Mouse (Mus musculus): Measurements from ENCODE around the gene Osm. TPM values are rescaled to one million over a fixed set of nuclear protein-coding genes. Genes with fewer than 3 reads are reported as not detected.

Osm gene
- polyA plus RNA-seq, 1 experiment from 2014 or later = not detected

GRCm38 (mm10) chr11:4258657-4259082 lies 22.4 kb downstream of the Osm start:
- WGBS = under 1% methylated on average over 7 of the region's 7 CpGs
- no peak overlapping the region for H3K4me3 ChIP-seq (ENCODE audit: low read length)
- peak; percentile 55 for ATAC-seq (ENCODE audit: low FRiP score, low TSS enrichment)

GRCm38 (mm10) chr11:4260463-4261187 lies 24.4 kb downstream of the Osm start:
- Histone ChIP-seq H3K36me3 (ENCODE audit: control insufficient read depth, insufficient read depth, low read length) (no peaks in the 10 kb centered on the region), H3K4me2 (replicated peaks; ENCODE audit: low read depth, low read length) (no peak overlapping the region), H3K9me3 (ENCODE audit: control insufficient read depth, low read length) (no peaks in the 10 kb centered on the region), H3K27ac (ENCODE audit: low read depth, low read length) (no peak overlapping the region), H3K27me3 (ENCODE audit: control insufficient read depth, insufficient read depth, low read length) (peaks cover 6% of the 10 kb centered on the region; the same call in 1 of the 2 replicates), H3K4me1 (ENCODE audit: control insufficient read depth, insufficient read depth, low read length) (peaks cover 37% of the 10 kb centered on the region), H3K4me3 (ENCODE audit: low read length) (no peak overlapping the region), H3K9ac (ENCODE audit: low read depth, low read length) (no peak overlapping the region)
- ATAC-seq (ENCODE audit: low FRiP score, low TSS enrichment) = no peak
- WGBS = 39% methylated on average over 14 of the region's 14 CpGs

More at GRCm38 (mm10) chr11:4258657-4259082, 22.4 kb downstream of the Osm start:
- Histone ChIP-seq H3K4me1 (ENCODE audit: control insufficient read depth, insufficient read depth, low read length) (peaks cover 30% of the 10 kb centered on the region), H3K27ac (ENCODE audit: low read depth, low read length) (no peak overlapping the region), H3K27me3 (ENCODE audit: control insufficient read depth, insufficient read depth, low read length) (no peaks in the 10 kb centered on the region), H3K9me3 (ENCODE audit: control insufficient read depth, low read length) (no peaks in the 10 kb centered on the region), H3K4me2 (replicated peaks; ENCODE audit: low read depth, low read length) (peak overlapping the region; percentile 25), H3K36me3 (ENCODE audit: control insufficient read depth, insufficient read depth, low read length) (no peaks in the 10 kb centered on the region), H3K9ac (ENCODE audit: low read depth, low read length) (no peak overlapping the region)

- Histone ChIP-seq H3K27ac (ENCODE audit: low read depth, low read length) (no peak overlapping the region), H3K4me1 (ENCODE audit: control insufficient read depth, insufficient read depth, low read length) (peaks cover 37% of the 10 kb centered on the region)
These were observed 24.9 kb downstream of the Osm start for GRCm38 (mm10) chr11:4261188-4261494.

GRCm38 (mm10) chr11:4261969-4262368 lies 25.7 kb downstream of the Osm start:
- H3K9me3 ChIP-seq (ENCODE audit: control insufficient read depth, low read length) = no peaks in the 10 kb centered on the region
- no peak overlapping the region for H3K9ac ChIP-seq (ENCODE audit: low read depth, low read length)
- no peak overlapping the region for H3K4me3 ChIP-seq (ENCODE audit: low read length)
- 38% methylated on average over 5 of the region's 5 CpGs for WGBS
- no peaks in the 10 kb centered on the region for H3K36me3 ChIP-seq (ENCODE audit: control insufficient read depth, insufficient read depth, low read length)
- no peak overlapping the region for H3K27ac ChIP-seq (ENCODE audit: low read depth, low read length)
- H3K4me2 ChIP-seq (replicated peaks; ENCODE audit: low read depth, low read length) = no peak overlapping the region
- ATAC-seq (ENCODE audit: low FRiP score, low TSS enrichment) = no peak
- H3K27me3 ChIP-seq (ENCODE audit: control insufficient read depth, insufficient read depth, low read length) = peaks cover 10% of the 10 kb centered on the region
- H3K4me1 ChIP-seq (ENCODE audit: control insufficient read depth, insufficient read depth, low read length) = peaks cover 37% of the 10 kb centered on the region

More at GRCm38 (mm10) chr11:4261188-4261494, 24.9 kb downstream of the Osm start:
- H3K4me2 ChIP-seq (replicated peaks; ENCODE audit: low read depth, low read length) = no peak overlapping the region
- no peak overlapping the region for H3K4me3 ChIP-seq (ENCODE audit: low read length)
- no peaks in the 10 kb centered on the region for H3K9me3 ChIP-seq (ENCODE audit: control insufficient read depth, low read length)
- no peak for ATAC-seq (ENCODE audit: low FRiP score, low TSS enrichment)
- no peaks in the 10 kb centered on the region for H3K36me3 ChIP-seq (ENCODE audit: control insufficient read depth, insufficient read depth, low read length)
- H3K9ac ChIP-seq (ENCODE audit: low read depth, low read length) = no peak overlapping the region
- 57% methylated on average over 7 of the region's 7 CpGs for WGBS
- H3K27me3 ChIP-seq (ENCODE audit: control insufficient read depth, insufficient read depth, low read length) = peaks cover 10% of the 10 kb centered on the region; the same call in 1 of the 2 replicates

GRCm38 (mm10) chr11:4262847-4263246 lies 26.6 kb downstream of the Osm start:
- 19% methylated on average over 7 of the region's 7 CpGs for WGBS
- Histone ChIP-seq H3K4me3 (ENCODE audit: low read length) (no peak overlapping the region), H3K4me1 (ENCODE audit: control insufficient read depth, insufficient read depth, low read length) (peaks cover 37% of the 10 kb centered on the region), H3K4me2 (replicated peaks; ENCODE audit: low read depth, low read length) (no peak overlapping the region), H3K27ac (ENCODE audit: low read depth, low read length) (no peak overlapping the region), H3K9me3 (ENCODE audit: control insufficient read depth, low read length) (no peaks in the 10 kb centered on the region), H3K36me3 (ENCODE audit: control insufficient read depth, insufficient read depth, low read length) (no peaks in the 10 kb centered on the region), H3K27me3 (ENCODE audit: control insufficient read depth, insufficient read depth, low read length) (peaks cover 16% of the 10 kb centered on the region), H3K9ac (ENCODE audit: low read depth, low read length) (no peak overlapping the region)
- no peak for ATAC-seq (ENCODE audit: low FRiP score, low TSS enrichment)

GRCm38 (mm10) chr11:4263296-4263695 lies 27.1 kb downstream of the Osm start:
- H3K27ac ChIP-seq (ENCODE audit: low read depth, low read length) = no peak overlapping the region
- 21% methylated on average over 1 of the region's 1 CpGs for WGBS

GRCm38 (mm10) chr11:4264066-4264465 lies 27.8 kb downstream of the Osm start:
- peaks cover 37% of the 10 kb centered on the region for H3K4me1 ChIP-seq (ENCODE audit: control insufficient read depth, insufficient read depth, low read length)
- H3K27ac ChIP-seq (ENCODE audit: low read depth, low read length) = no peak overlapping the region
- H3K9ac ChIP-seq (ENCODE audit: low read depth, low read length) = no peak overlapping the region
- no peak for ATAC-seq (ENCODE audit: low FRiP score, low TSS enrichment)
- no peak overlapping the region for H3K4me3 ChIP-seq (ENCODE audit: low read length)
- H3K36me3 ChIP-seq (ENCODE audit: control insufficient read depth, insufficient read depth, low read length) = no peaks in the 10 kb centered on the region
- H3K4me2 ChIP-seq (replicated peaks; ENCODE audit: low read depth, low read length) = no peak overlapping the region
- no peaks in the 10 kb centered on the region for H3K9me3 ChIP-seq (ENCODE audit: control insufficient read depth, low read length)
- 47% methylated on average over 7 of the region's 7 CpGs for WGBS
- H3K27me3 ChIP-seq (ENCODE audit: control insufficient read depth, insufficient read depth, low read length) = peaks cover 23% of the 10 kb centered on the region

More at GRCm38 (mm10) chr11:4263296-4263695, 27.1 kb downstream of the Osm start:
- peaks cover 20% of the 10 kb centered on the region for H3K27me3 ChIP-seq (ENCODE audit: control insufficient read depth, insufficient read depth, low read length)
- H3K9ac ChIP-seq (ENCODE audit: low read depth, low read length) = no peak overlapping the region
- ATAC-seq (ENCODE audit: low FRiP score, low TSS enrichment) = no peak
- no peaks in the 10 kb centered on the region for H3K36me3 ChIP-seq (ENCODE audit: control insufficient read depth, insufficient read depth, low read length)
- no peaks in the 10 kb centered on the region for H3K9me3 ChIP-seq (ENCODE audit: control insufficient read depth, low read length)
- peaks cover 37% of the 10 kb centered on the region for H3K4me1 ChIP-seq (ENCODE audit: control insufficient read depth, insufficient read depth, low read length)
- no peak overlapping the region for H3K4me2 ChIP-seq (replicated peaks; ENCODE audit: low read depth, low read length)
- H3K4me3 ChIP-seq (ENCODE audit: low read length) = no peak overlapping the region

- ATAC-seq (ENCODE audit: low FRiP score, low TSS enrichment) = peak; percentile 66
- peaks cover 27% of the 10 kb centered on the region; the same call in 1 of the 2 replicates for H3K4me1 ChIP-seq (ENCODE audit: control insufficient read depth, insufficient read depth, low read length)
- peak overlapping the region; percentile 53 for H3K4me3 ChIP-seq (ENCODE audit: low read length)
- H3K4me2 ChIP-seq (replicated peaks; ENCODE audit: low read depth, low read length) = peak overlapping the region; percentile 91
- H3K27me3 ChIP-seq (ENCODE audit: control insufficient read depth, insufficient read depth, low read length) = peaks cover 23% of the 10 kb centered on the region
- H3K9me3 ChIP-seq (ENCODE audit: control insufficient read depth, low read length) = no peaks in the 10 kb centered on the region
- peak overlapping the region; percentile 63 for H3K9ac ChIP-seq (ENCODE audit: low read depth, low read length)
- H3K36me3 ChIP-seq (ENCODE audit: control insufficient read depth, insufficient read depth, low read length) = no peaks in the 10 kb centered on the region
- H3K27ac ChIP-seq (ENCODE audit: low read depth, low read length) = no peak overlapping the region
- under 1% methylated on average over 60 of the region's 61 CpGs for whole genome bisulfite sequencing
These were observed 30.3 kb downstream of the Osm start for GRCm38 (mm10) chr11:4266271-4267201.

GRCm38 (mm10) chr11:4267202-4267578 lies 31.0 kb downstream of the Osm start:
- H3K27ac ChIP-seq (ENCODE audit: low read depth, low read length) = no peak overlapping the region
- peak overlapping the region; percentile 63 for H3K9ac ChIP-seq (ENCODE audit: low read depth, low read length)
- no peak for ATAC-seq (ENCODE audit: low FRiP score, low TSS enrichment)

More at GRCm38 (mm10) chr11:4267202-4267578, 31.0 kb downstream of the Osm start:
- under 1% methylated on average over 13 of the region's 13 CpGs for WGBS
- Histone ChIP-seq H3K4me3 (ENCODE audit: low read length) (peak overlapping the region; percentile 53), H3K9me3 (ENCODE audit: control insufficient read depth, low read length) (no peaks in the 10 kb centered on the region), H3K36me3 (ENCODE audit: control insufficient read depth, insufficient read depth, low read length) (no peaks in the 10 kb centered on the region), H3K4me2 (replicated peaks; ENCODE audit: low read depth, low read length) (peak overlapping the region; percentile 91), H3K27me3 (ENCODE audit: control insufficient read depth, insufficient read depth, low read length) (peaks cover 23% of the 10 kb centered on the region), H3K4me1 (ENCODE audit: control insufficient read depth, insufficient read depth, low read length) (peaks cover 21% of the 10 kb centered on the region; the same call in 1 of the 2 replicates)

All from kidney, embryonic 14.5 days (tissue).